Mouse (Mus musculus) common myeloid progenitor, adult 5-6 weeks (primary cell): Measurements from ENCODE around the gene Kcna1. TPM values are rescaled to one million over a fixed set of nuclear protein-coding genes. Genes with fewer than 3 reads are reported as not detected.

Experiments
- ATAC-seq: replicated peaks from 2 replicates; pipeline ENCODE4 v1.8.0; 2016; ENCODE audit warnings: low read depth, mild to moderate bottlenecking, moderate TSS enrichment, inconsistent platforms; ENCODE audit not compliant: poor library complexity, severe bottlenecking
- total RNA-seq: library from RNA; stranded (forward); fragments of 200-1000, 187-1606 nt; gene quantifications from 2 replicates; pipeline ENCODE4 v1.2.3, GENCODE M21; 2017

Kcna1 gene
- not detected in 2 replicates for total RNA-seq

DNA sequence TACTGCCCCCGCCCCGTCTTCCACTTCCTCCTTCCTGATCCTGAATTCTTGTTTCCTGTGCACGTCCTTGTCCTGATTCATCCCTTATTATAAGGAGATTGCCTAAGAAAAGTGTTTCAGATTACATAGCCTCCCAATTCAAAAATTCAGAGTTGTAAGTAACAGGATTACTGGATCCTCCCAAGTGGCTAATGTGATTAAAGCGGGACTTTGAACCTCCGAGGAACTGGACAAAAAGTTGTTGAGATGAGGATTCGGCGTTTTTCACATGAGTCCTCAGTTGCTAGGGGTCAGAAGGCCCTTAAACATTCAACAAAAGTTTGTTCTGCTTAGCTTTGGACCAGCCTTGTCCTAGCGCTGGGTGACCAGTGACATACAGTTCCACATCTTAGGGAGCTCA, at the start of gene Kcna1:
Gene Kcna1 (minus strand): TSS at position 4 of the 400 bp plus-strand sequence.
- ATAC-seq = no peak

DNA sequence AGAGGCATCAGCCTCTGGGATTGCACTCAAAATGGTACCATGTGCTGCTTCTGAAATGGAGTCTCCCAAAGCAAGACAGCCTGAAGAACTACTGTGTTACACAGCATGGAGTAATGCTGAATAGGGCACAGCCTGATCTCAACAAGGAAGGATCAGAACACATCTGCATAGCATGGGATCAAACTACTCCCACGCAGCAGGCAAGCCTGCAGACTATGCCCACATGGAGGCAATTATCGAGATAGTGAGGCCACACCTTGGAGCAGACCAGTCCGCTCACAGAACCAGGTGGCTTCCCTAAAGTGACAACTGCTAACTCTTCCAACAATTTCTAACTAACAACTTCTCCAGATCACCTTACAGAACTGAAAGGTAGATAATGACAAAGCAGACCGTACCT, 40.9 kb upstream of the Kcna1 start:
- ATAC-seq = no peak

DNA sequence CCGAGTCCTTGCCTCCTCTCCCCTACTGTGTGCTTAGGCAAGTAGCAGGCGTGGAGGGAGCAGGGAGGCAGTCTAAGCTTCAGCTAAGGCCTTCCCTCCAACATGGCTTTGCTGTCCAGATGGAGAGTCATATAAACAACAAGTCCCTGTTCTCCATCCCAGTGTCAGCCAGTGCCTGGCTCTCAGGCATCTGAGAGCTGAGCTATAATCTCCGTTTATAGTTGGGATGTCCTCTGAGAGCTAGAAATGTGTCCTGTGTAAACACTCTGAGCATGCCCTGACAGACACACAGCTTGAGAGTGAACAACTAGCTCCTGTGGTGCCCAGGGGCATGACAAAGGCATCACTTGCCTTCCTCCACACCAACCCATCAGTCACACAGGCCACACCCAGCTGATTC, 39.0 kb upstream of the Kcna1 start:
- ATAC-seq = no peak

DNA sequence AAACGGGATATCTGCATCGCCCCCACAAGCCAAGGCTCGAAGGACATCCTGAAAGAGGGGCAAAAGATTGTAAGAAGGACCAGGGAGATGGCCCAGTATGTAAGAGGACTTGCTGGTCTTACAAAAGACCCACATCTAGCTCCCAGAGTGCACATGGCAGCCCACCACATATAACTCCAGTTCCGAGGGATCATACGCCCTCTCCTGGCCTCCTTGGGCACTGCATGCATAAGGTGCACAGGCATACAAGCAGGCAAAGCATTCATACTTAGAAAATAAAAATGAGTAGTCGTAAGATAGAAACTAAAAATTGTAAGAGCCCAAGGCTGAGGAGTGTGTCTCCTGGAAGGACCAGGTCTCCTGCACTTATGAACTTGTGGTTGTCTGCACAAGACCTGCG, 32.8 kb upstream of the Kcna1 start:
- ATAC-seq = no peak

DNA sequence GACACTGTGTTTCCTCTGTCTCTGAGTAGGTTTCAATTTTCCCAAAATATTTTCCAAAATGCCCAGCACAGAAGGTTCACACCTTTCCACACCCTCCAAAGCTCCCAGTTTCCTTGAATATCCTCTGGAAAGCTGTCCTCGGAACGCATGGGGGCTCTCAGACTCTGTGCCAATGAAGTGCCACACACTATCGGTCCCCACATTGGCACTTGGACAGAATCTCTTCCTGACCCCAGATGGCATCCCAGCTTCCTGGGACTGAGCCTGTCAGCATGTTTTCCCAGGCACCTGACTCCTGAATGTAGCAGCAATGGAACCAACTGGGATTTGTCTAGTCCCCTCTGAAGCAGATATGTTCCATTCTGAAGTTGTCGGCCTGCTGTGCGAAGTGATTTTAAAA, 20.8 kb upstream of the Kcna1 start:
- ATAC-seq = no peak

DNA sequence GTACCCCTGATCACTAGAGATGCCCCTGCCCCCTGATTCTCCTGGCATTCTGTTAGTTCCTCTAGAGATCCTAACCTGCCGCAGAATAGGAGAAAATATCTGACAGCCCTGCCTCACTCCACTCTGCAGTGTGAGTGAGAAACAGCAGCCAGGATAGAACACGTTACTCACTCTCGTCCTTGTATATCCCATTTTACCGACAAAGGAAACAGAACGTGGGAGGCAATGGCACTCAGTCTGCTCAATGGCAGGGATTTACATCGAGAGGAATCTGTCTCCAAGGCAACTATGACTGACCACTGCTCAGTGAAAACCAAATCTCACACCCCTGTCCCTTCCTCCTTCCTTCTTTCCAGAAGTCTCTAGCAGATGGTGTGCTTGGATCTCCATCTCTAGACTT, 19.9 kb upstream of the Kcna1 start:
- ATAC-seq = no peak

DNA sequence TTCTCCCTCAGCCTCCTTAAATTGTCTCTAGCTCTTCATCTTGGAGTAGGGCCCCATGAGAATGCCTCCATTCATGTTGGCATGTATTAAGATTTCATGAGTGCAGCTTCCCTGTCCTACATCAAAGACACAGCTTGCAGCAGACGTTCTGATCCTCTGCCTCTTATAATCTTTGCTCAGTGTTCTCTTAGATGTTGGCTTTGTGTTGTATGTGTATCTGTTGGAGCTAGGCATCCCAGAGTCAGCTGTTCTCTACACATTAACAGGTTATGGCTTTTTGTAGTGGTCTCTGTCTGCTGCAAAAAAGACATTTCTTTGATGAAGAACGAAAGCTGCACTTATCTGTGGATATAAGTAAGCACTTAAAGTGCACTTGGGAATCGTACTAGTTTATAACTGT, 18.4 kb upstream of the Kcna1 start:
- no peak for ATAC-seq

DNA sequence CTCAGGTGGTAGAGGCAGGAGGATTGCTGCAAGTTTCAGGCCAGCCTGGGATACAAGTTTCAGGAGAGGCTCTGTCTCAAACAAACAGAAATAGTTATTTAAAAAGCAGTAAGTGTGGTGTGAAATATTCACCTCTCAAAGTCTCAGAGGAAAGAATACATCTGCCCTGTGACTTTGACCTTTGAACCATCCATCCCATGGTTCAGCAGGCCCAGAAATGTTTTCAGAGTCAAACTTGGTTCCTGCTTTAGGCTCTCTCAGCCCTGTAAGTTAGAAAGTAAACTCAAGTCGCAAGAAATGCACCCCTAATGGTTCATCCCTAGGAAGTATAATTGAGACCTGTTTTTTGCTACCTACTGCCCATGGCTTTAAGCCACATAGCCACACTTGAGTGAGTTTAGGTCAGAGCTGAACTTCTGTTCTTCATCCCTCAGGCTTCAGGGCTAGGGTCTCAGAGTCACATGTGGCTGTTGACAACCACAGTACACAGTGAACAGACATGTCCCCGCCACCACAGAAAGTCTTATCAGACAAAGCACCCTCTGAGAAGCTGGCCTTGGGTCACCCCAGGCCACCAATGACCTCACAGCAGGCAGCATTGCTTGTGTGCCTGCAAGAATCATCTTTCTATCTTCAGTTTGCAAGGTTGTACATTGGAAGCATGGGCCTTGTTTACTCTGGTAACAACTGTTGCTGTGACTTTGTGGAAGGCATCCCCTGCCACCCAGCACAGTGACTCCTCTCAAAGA, 11.6 kb upstream of the Kcna1 start:
- ATAC-seq = no peak

DNA sequence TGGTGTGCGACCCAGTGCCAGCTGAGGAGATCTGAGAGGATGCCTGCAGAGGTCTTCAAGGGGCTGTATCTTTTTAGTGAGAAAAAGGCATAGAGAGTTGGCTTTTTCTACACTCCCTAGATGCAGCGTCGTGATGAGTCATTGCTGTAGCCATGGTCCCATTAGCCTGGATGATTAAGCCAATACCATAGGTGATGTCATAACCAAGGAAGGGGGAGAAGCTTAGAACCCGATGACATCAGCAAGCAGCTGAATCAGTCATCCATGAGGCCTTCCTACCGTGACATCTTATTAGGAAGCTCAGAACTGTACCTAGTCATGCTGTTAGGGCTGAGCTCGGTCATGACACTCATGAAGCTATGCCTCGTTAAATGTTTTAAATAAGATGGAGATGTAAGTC, 7.4 kb upstream of the Kcna1 start:
- ATAC-seq = no peak

DNA sequence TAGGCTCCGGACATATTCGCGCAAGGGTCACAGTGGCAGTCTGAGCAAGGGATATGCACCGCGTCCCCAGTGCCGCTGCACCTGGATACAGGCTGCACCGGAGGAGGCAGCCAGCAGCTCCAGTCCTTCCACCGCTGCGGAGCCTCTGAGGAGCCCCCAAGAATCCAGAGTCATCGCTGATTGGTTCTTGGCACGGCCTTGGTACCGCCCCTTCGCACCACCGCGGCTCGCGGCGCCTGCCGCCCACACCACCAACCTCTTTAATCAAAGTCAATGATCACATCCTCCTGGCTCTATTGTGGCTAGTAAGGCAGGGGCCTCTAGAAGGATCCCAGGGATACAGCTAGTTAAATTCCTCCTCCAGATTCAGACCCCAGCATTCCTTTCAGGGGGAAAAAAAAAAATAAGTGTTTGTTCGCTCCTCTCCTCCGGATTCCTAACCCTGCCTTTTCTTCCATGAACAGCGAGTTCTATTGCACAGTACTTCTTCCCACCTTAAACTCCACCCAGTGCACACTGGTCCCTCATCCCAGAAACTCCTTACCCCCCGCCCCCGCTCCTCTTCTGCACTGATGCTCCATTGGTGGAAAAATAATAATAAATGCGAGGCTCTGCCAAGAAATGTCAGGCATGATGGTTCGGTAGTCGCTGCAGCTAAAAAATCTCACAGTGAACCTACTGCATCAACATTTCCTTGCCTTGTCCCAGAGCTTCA, 383 bp downstream of the Kcna1 start:
- ATAC-seq = 0 out of 2 replicates have a peak, but pooled peaks have one; percentile 52

DNA sequence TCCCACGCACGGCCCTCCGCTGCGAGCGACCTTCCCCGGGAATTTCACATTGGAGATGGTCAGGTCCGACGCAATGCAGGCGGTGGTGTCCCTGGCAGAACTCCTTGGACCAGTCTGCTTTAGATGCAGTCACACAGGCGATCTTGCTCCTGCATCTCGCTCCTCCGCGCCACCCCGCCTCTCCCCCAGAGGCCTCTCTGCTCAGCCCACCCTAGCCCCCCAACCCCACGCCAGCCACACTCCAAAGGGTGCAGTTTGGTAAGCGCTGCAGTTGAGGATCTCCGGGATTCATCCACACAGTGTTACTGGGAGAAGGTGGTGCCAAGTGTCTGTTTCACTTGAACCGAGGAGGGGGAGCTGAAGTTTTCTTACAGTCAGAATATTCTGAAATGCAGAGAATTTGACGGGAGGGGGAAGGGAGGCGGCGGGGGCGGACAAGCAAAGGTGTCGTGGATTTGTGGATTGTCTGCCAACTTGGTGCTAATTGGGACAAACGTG, 1.1 kb downstream of the Kcna1 start:
- ATAC-seq = no peak

DNA sequence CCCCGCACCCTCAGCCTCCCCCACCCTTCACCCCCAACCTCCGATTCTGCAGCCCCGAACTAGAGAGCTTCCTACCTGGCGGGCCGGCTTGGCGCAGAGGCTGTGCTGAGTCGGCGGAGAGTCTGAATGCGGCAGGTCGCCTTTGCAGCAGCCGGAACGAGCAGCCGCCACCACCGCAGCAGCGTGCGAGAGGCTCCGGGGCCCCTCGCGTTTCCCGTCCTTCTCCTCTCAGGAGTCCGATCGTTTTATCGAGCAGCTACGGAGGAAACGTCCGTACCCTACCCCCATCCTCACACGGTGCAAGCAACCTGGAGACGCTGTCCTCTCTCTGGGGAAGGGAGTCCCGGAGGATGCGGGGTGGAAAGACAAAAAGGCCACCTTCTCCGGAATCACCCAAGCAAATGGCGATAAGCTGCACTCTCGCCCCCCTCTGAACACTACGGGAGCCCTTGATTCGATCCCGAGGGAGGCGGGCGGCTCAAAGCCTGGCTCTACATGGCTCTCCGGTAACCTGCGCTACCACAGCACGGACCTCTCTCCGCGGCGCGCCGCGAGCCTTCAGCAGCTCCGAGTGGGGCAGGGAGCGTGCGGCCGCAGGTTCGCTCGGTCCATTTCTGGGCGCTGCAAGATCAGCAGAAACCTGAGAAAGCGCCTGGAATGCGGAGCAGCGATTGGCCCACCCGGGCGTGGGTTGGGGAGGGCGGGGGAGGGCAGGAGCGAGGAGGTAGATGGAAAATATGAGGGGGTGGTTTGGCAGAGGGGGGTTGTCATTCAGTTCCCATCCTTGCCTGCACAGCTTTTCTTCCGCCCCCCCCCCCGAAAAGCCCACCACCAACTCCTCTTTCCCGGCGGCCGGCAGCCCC, 1.8 kb downstream of the Kcna1 start:
- ATAC-seq = 0 out of 2 replicates have a peak, but pooled peaks have one; percentile 32

DNA sequence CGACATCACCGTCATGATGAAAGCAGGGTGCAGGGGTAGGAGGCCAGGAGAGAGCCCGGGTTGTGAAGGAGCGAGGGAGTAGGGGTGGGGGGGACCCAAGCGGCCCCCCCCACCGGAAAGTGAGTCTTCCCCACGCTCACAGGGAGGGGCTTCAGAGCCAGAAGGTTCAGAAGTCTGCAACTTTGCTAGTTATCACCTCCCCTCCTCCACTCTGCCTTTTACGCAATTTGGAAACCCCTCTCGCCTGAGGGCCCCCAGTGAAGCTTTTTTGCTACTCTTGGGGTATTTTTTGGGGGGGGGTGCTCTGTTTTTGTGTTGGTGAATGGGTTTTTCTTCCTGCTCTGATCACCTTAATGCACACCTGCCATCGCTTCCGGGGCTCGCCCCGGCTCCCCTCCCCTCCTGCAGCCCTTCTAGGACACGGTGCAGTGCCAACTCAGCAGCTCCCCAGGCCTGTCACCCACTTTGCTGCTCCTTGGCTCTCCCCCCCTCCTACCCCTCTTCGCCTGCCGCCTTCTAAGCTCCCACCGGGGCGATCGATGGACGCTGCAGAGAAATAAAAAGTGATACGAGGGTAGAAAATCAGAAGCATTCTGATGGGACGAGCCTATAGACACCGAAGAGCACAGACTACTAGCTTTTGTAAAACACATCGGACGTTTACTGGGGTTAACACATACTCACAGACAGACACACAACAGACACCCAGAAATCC, 2.7 kb downstream of the Kcna1 start:
- ATAC-seq = no peak

DNA sequence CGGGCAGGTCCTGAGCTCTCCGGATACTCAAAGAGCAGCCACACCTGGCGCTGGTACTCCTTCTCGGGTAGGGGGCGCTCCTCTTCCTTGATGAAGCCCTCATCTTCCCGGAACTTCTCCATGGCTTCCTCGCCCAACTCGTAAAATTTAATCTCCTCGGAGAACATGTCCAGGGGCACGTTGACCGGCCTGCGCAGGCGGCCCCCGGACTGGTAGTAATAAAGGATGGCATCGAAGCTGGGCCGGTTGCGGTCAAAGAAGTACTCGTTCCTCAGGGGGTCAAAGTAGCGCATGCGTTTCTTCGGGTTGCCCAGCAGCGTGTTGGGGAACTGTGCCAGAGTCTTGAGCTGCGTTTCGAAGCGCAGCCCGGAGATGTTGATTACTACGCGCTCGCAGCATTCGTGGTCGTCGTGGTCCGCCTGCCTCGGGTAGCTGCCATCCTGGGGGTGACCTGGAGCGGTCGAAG, 3.3 kb downstream of the Kcna1 start:
- ATAC-seq = no peak

DNA sequence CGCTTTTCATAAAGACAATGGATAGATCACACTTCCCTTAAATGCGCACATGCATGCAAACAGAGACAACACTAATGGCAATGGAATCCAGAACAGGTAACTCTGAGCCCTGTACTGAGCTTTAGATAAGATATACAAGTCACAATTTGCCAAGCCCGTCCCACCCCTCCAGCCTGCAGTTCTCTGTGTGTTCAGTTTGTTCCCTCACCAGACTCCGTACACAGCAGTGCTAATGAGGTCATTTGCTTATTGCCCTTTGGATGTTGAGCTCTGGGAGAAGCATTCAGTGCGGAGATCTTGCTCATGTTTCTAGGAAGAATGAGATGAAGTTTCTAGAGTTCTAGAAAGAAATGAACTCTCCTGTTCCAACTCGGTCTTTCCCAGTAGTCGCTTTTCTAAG, 17.7 kb downstream of the Kcna1 start:
- ATAC-seq = no peak

DNA sequence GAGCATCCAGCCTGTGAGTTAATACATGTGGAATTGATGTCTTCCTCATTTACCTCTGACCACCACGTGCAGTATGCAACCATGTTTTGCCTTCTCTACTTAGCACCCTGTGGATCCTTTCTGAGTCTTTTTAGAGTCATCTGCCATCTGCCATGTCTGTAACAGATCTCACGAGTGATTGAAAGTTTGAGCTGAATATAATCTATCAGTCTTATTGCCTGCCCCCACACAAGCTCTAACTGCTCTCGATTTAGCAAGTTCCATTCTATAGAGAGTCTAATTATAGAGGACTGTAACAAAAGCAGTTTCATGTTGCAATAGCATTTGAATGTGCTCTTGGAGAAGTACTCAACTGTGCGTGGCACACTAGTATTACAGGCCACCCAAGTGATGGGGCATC, 27.7 kb downstream of the Kcna1 start:
- no peak for ATAC-seq

DNA sequence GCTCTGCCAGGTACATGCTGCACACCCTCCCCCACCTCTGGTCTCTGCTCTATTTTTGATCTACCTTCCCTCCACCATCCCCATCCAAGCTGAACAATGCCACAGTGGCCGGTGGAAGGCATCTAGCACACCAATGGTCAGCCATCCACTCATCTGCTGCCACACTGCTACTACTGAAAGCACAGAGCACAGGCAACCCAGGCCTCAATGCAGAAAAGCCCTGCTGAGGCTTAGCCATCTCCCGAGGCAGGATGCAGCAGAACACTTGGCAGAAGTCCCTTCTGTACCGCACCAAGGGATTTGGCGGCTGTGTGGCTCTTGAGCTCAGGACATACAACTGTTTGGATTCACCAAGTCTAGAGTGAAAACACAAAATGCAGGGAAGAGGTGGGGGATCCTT, 35.4 kb downstream of the Kcna1 start:
- ATAC-seq = no peak

DNA sequence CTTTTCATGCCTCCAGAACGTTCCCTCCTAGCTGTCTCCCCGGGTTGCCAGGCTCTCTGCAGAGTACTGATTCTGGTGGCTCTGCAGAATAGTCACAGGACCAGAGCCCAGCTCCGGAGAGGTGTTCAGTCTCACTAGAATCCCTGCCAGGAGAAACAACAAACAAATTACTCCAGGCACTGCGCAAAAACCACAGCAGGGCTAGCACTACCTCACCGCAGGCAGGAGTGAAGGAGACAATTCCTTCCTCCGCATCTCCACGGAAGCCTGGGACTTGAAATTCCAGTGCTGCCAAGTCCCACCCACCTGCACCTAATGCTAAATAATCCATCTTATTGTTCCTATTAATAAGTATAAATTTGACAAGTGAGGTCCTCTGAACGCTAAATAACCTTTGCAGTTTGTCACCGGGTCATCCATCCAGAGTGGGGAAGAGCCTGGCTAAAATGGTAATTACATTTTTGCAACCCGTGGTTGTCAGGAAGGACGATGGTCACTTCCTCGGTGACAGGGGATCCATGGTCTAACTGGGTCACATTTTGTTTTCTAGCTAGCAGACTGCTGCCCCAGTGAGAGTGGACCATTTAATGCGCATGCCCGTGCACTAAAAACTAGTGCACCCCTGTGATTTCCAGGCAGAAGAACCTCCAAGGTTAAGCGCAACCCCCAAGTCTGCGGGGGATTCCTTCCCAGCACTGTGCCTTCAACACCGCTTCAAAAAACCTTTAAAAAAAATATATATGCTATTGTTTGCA, 36.8 kb downstream of the Kcna1 start:
- ATAC-seq = no peak

DNA sequence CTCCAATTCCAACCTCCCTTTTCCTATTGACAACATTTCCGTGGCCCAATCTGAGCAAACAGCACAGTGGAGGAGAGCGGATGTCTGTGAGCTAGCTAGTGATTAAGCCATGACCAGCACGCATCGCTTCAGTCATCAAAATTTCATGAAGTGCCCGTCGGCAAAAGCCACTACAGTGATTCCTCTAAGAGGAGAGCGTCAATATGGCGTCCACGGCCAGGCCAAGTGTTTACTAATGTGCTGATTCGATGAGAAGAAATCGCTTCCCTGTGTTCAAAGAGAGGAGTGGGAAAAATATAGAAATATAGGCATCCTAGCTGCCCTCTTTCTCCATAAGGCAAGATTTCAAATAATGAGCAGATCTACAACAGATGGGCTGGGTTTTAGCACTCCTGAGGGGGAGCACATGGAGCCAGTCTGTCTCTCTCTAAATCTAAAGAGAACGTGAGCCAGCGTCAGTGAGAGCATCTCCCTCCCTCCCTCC, 44.3 kb downstream of the Kcna1 start:
- ATAC-seq = no peak
